Comparison of ENCODE assay signal across 12 mouse cellular contexts in the genomic region with DNA sequence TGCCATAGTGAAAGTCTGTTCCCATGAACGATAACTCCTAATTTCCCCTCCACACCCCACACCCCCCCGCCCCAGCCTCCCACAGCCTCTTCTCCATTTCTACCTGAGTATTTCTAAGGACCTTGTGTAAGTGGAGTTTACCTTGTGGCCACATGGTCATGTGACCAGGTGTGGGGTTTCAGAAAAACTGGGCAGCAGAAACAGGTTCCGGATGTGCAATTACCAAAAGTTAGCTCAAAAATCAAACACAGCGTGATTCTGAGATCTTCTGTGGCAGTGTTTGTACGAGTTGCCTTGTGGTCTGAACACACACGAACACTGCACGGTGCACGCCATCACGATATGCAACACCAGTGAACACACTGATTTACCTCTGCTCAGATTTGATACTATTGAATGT. TPM values are rescaled to one million over a fixed set of nuclear protein-coding genes. Genes with fewer than 3 reads are reported as not detected.
"Had no signal": no experiment of that assay in that cellular context is flagged by ENCODE, and none has a peak within 500 bp of the region (broad histone marks: within the 10 kb centered on the region; RNA-seq: fewer than 3 reads in every experiment).

No protein-coding gene starts in this region.

- H3K36me3 ChIP-seq: limb, embryonic 13.5 days; midbrain, embryonic 10.5 days; neural tube, embryonic 12.5 days had no signal

- H3K27me3 ChIP-seq: limb, embryonic 13.5 days; neural tube, embryonic 12.5 days had no signal

- ATAC-seq: intestine, embryonic 16.5 days had no signal

- H3K27ac ChIP-seq: left cerebral cortex, adult 2 months; liver, embryonic 14.5 days; midbrain, embryonic 10.5 days; neural tube, embryonic 12.5 days had no signal

- H3K4me3 ChIP-seq: left cerebral cortex, adult 2 months; limb, embryonic 13.5 days had no signal

- DNase-seq: kidney, postnatal 25 days; lung, embryonic 14.5 days; midbrain, embryonic 14.5 days; thymus, postnatal 4 days had no signal

- H3K9me3 ChIP-seq: limb, embryonic 13.5 days; midbrain, embryonic 10.5 days; neural tube, embryonic 12.5 days had no signal

- H3K9ac ChIP-seq: limb, embryonic 13.5 days; liver, embryonic 14.5 days; lung, embryonic 14.5 days; neural tube, embryonic 12.5 days had no signal

RNA-seq across cellular contexts. Expression of gene Chrna1, which starts 17.5 kb away (rescaled TPM):
- polyA plus RNA-seq: kidney, adult 2 months; liver, adult 2 months had no signal
